Mouse (Mus musculus) neutrophil, adult 65 days (primary cell): ENCODE data around the gene Olfr224. TPM values are rescaled to one million over a fixed set of nuclear protein-coding genes. Genes with fewer than 3 reads are reported as not detected.

Experiments used
- total RNA-seq: library from RNA; stranded (reverse); gene quantifications from 2 replicates; pipeline ENCODE4 v1.2.4, GENCODE M21; 2023

The Olfr224 gene
- not detected in 2 replicates for total RNA-seq

GRCm38 (mm10) chr11:58570405-58570804, at the start of gene Olfr224:
TSS of gene Olfr224 (minus strand) at chr11:58570553.

GRCm38 (mm10) chr11:58615975-58616374, 45.6 kb upstream of the Olfr224 start, which contains the start of gene 2210407C18Rik:
TSS of gene 2210407C18Rik (minus strand) at chr11:58616075.

GRCm38 (mm10) chr11:58594814-58595213, 24.5 kb upstream of the Olfr224 start, which contains the start of gene Olfr324:
TSS of gene Olfr324 (plus strand) at chr11:58595114.

GRCm38 (mm10) chr11:58577430-58577829, 7.1 kb upstream of the Olfr224 start, which contains the start of gene Olfr325:
TSS of gene Olfr325 (plus strand) at chr11:58577730.

GRCm38 (mm10) chr11:58555536-58555935, 14.8 kb downstream of the Olfr224 start, which contains the start of gene Olfr328:
TSS of gene Olfr328 (minus strand) at chr11:58555636.

GRCm38 (mm10) chr11:58546322-58546721, 24.0 kb downstream of the Olfr224 start, which contains the start of gene Olfr329-ps:
TSS of gene Olfr329-ps (minus strand) at chr11:58546422.

GRCm38 (mm10) chr11:58534736-58535135, 35.6 kb downstream of the Olfr224 start, which contains the start of gene Olfr330:
TSS of gene Olfr330 (minus strand) at chr11:58534836.

Other genes starting within 250 kb of the Olfr224 start
- 13.5 and 20.9 TPM in 2 replicates for gene Zfp672, start 240.2 kb downstream of the Olfr224 start, total RNA-seq
- gene Sh3bp5l, start 239.8 kb downstream of the Olfr224 start, total RNA-seq = 26.4 and 32.8 TPM in 2 replicates
- not detected in 2 replicates for gene Lypd8, start 191.5 kb downstream of the Olfr224 start, total RNA-seq
- gene 1810065E05Rik, start 149.4 kb downstream of the Olfr224 start, total RNA-seq = not detected in 2 replicates
- gene Gm12253, start 138.0 kb downstream of the Olfr224 start, total RNA-seq = not detected in 2 replicates
- not detected in 2 replicates for gene Lypd9, start 117.6 kb downstream of the Olfr224 start, total RNA-seq
- gene Olfr30, start 108.3 kb downstream of the Olfr224 start, total RNA-seq = not detected in 2 replicates
- gene Olfr332, start 78.0 kb downstream of the Olfr224 start, total RNA-seq = not detected in 2 replicates
- gene Olfr331, start 68.0 kb downstream of the Olfr224 start, total RNA-seq = not detected in 2 replicates
- gene Olfr330, start 35.7 kb downstream of the Olfr224 start, total RNA-seq = not detected in 2 replicates
- not detected in 2 replicates for gene Olfr329-ps, start 24.1 kb downstream of the Olfr224 start, total RNA-seq
- gene Olfr328, start 14.9 kb downstream of the Olfr224 start, total RNA-seq = 0.18 and 0.32 TPM in 2 replicates
- not detected in 2 replicates for gene Olfr325, start 7.2 kb upstream of the Olfr224 start, total RNA-seq
- gene Olfr324, start 24.6 kb upstream of the Olfr224 start, total RNA-seq = not detected in 2 replicates
- gene 2210407C18Rik, start 45.5 kb upstream of the Olfr224 start, total RNA-seq = not detected in 2 replicates
- not detected in 2 replicates for gene Olfr323, start 59.9 kb upstream of the Olfr224 start, total RNA-seq
- 0.29 and 0.41 TPM in 2 replicates for gene Trim58, start 69.9 kb upstream of the Olfr224 start, total RNA-seq
- not detected in 2 replicates for gene Olfr322, start 88.2 kb upstream of the Olfr224 start, total RNA-seq
- gene Olfr320, start 110.5 kb upstream of the Olfr224 start, total RNA-seq = not detected in 2 replicates
- not detected in 2 replicates for gene Olfr319, start 128.6 kb upstream of the Olfr224 start, total RNA-seq
- 0.13 and 0.25 TPM in 2 replicates for gene Olfr318, start 153.5 kb upstream of the Olfr224 start, total RNA-seq
- gene Olfr317, start 168.7 kb upstream of the Olfr224 start, total RNA-seq = not detected in 2 replicates
- not detected in 2 replicates for gene Olfr316, start 182.2 kb upstream of the Olfr224 start, total RNA-seq
- not detected in 2 replicates for gene Olfr315, start 202.6 kb upstream of the Olfr224 start, total RNA-seq
- not detected in 2 replicates for gene Olfr314, start 212.4 kb upstream of the Olfr224 start, total RNA-seq
- not detected in 2 replicates for gene Fam183b, start 231.4 kb upstream of the Olfr224 start, total RNA-seq
- gene Olfr313, start 244.4 kb upstream of the Olfr224 start, total RNA-seq = not detected in 2 replicates